Mouse (Mus musculus) layer of hippocampus, postnatal 25 days (tissue): ENCODE measurements around the gene Ncln. TPM values are rescaled to one million over a fixed set of nuclear protein-coding genes. Genes with fewer than 3 reads are reported as not detected.

Source experiments
- DNase-seq, 2 experiments: peaks; one replicate each; pipeline ENCODE4 v3.0.0; 2022; ENCODE audit warnings: mixed read lengths in 2 of 2, low spot score in 1 of 2; ENCODE audit errors: extremely low spot score in 1 of 2
- microRNA-seq, 2 experiments: library from miRNA; unstranded; fragments of <30 nt; microRNA quantifications; one replicate each; pipeline ENCODE4 v1.2.0; 2021
- total RNA-seq, 2 experiments: library from RNA; stranded (reverse); gene quantifications; 2 replicates each; pipeline ENCODE4 v1.2.3; 2021

Gene Ncln
- total RNA-seq, 2 experiments from 2014 or later, result 83.0 to 94.6 TPM

- no peak for DNase-seq
Observed at GRCm38 (mm10) chr10:81441019-81441418, 55.2 kb downstream of the Ncln start.

Small RNAs within 50 kb of the gene (microRNA-seq; reads per million reads assigned to microRNA genes)
- gene Gm25595, result 0 reads per million in 2 experiments

Other genes with a start within 250 kb of the Ncln start
- gene Matk, start 243.5 kb downstream of the Ncln start, total RNA-seq, result 100 to 1,000 TPM; 222 to 244 TPM
- gene Mrpl54, start 229.5 kb downstream of the Ncln start, total RNA-seq, result 10 to 100 TPM; 38.6 to 44.0 TPM
- gene Apba3, start 229.4 kb downstream of the Ncln start, total RNA-seq, result 10 to 100 TPM; 35.4 to 39.5 TPM
- gene Tjp3, start 204.8 kb downstream of the Ncln start, total RNA-seq, result 1 to 10 TPM in 1 of 2 experiments, under 1 TPM in 1; 0.86 to 1.2 TPM
- 100 to 1,000 TPM; 306 to 318 TPM for gene Pip5k1c, start 203.4 kb downstream of the Ncln start, total RNA-seq
- gene Cactin, start 175.3 kb downstream of the Ncln start, total RNA-seq, result 10 to 100 TPM; 28.1 to 30.0 TPM
- gene Tbxa2r, start 167.7 kb downstream of the Ncln start, total RNA-seq, result 1 to 10 TPM; 1.1 to 1.5 TPM
- 1 to 10 TPM; 1.6 to 1.9 TPM for gene Gipc3, start 153.1 kb downstream of the Ncln start, total RNA-seq
- gene Hmg20b, start 145.9 kb downstream of the Ncln start, total RNA-seq, result 10 to 100 TPM; 31.3 to 31.6 TPM
- 10 to 100 TPM; 46.6 to 50.7 TPM for gene Mfsd12, start 138.9 kb downstream of the Ncln start, total RNA-seq
- gene 4930404N11Rik, start 130.6 kb downstream of the Ncln start, total RNA-seq, result 1 to 10 TPM; 1.1 to 1.2 TPM
- gene Fzr1, start 117.9 kb downstream of the Ncln start, total RNA-seq, result 10 to 100 TPM; 65.9 to 66.6 TPM
- 10 to 100 TPM; 79.1 to 87.1 TPM for gene Dohh, start 112.0 kb downstream of the Ncln start, total RNA-seq
- gene Gm48551, start 111.9 kb downstream of the Ncln start, total RNA-seq, result 1 to 10 TPM; 2.6 to 3.7 TPM
- gene Gm48552, start 107.4 kb downstream of the Ncln start, total RNA-seq, result 1 to 10 TPM; 3.2 to 4.7 TPM
- gene Smim24, start 103.3 kb downstream of the Ncln start, total RNA-seq, result 1 to 10 TPM; 1.4 to 3.1 TPM
- gene Nfic, start 40.8 kb downstream of the Ncln start, total RNA-seq, result 10 to 100 TPM; 59.5 to 66.8 TPM
- gene Celf5, start 13.7 kb downstream of the Ncln start, total RNA-seq, result 100 to 1,000 TPM; 255 to 311 TPM
- gene S1pr4, start 3.7 kb upstream of the Ncln start, total RNA-seq, result under 1 TPM; 0.35 to 0.54 TPM
- 1 to 10 TPM; 2.4 to 3.2 TPM for gene Gna15, start 27.8 kb upstream of the Ncln start, total RNA-seq
- gene Gna11, start 48.8 kb upstream of the Ncln start, total RNA-seq, result 100 to 1,000 TPM; 110 to 121 TPM
- 100 to 1,000 TPM; 692 to 732 TPM for gene Aes, start 63.1 kb upstream of the Ncln start, total RNA-seq
- gene Tle2, start 78.2 kb upstream of the Ncln start, total RNA-seq, result 10 to 100 TPM; 22.5 to 32.3 TPM
- 1 to 10 TPM; 1.7 to 4.1 TPM for gene Tle6, start 104.7 kb upstream of the Ncln start, total RNA-seq
- gene BC025920, start 109.9 kb upstream of the Ncln start, total RNA-seq, result 1 to 10 TPM; 4.2 to 4.4 TPM
- gene Sirt6, start 131.4 kb upstream of the Ncln start, total RNA-seq, result 10 to 100 TPM; 23.5 to 30.9 TPM
- gene Ankrd24, start 132.1 kb upstream of the Ncln start, total RNA-seq, result 10 to 100 TPM; 30.8 to 39.0 TPM
- gene Gm10778, start 152.7 kb upstream of the Ncln start, total RNA-seq, result 1 to 10 TPM; 4.7 to 5.3 TPM
- gene Zfp433, start 208.4 kb upstream of the Ncln start, total RNA-seq, result 10 to 100 TPM; 11.3 to 11.7 TPM